Mouse (Mus musculus) ES-E14 (cell line): ENCODE measurements around the gene Cpvl. TPM values are rescaled to one million over a fixed set of nuclear protein-coding genes. Genes with fewer than 3 reads are reported as not detected.

Experiments used
- DNase-seq: peaks from one replicate; pipeline ENCODE4 v3.0.0-alpha.2; 2013; ENCODE audit warnings: low read depth, low spot score
- H3K27ac ChIP-seq: 2 replicates; pipeline ENCODE4 v1.5.1; 2012; ENCODE audit warnings: low read depth, mild to moderate bottlenecking, low read length, moderate library complexity, mixed read lengths; ENCODE audit not compliant: poor library complexity, insufficient read depth, severe bottlenecking
- H3K36me3 ChIP-seq: 2 replicates; pipeline ENCODE4 v1.6.1; 2012; ENCODE audit warnings: mild to moderate bottlenecking, low read length, moderate library complexity, mixed read lengths; ENCODE audit not compliant: control insufficient read depth, poor library complexity, insufficient read depth, severe bottlenecking
- H3K4me1 ChIP-seq, 2 experiments: fragments of 150-350 bp in 1 of 2; sonication (generic) in 1 of 2; 2 replicates each; pipeline ENCODE4 v1.6.1; 2012; ENCODE audit warnings: low read length in 2 of 2, mild to moderate bottlenecking in 1 of 2, mixed read lengths in 1 of 2; ENCODE audit not compliant: control insufficient read depth in 2 of 2, insufficient read depth in 2 of 2, poor library complexity in 1 of 2
- H3K4me3 ChIP-seq, 2 experiments: fragments of 150-350 bp in 1 of 2; sonication (generic) in 1 of 2; 2 replicates each; pipeline ENCODE4 v1.5.1; 2012; ENCODE audit warnings: low read length in 2 of 2, low read depth in 1 of 2, mild to moderate bottlenecking in 1 of 2, mixed read lengths in 1 of 2; ENCODE audit not compliant: insufficient read depth in 1 of 2, poor library complexity in 1 of 2, severe bottlenecking in 1 of 2
- H3K9ac ChIP-seq: 2 replicates; pipeline ENCODE4 v1.6.1; 2012; ENCODE audit warnings: low read depth, mild to moderate bottlenecking, low read length, mixed read lengths; ENCODE audit not compliant: poor library complexity, insufficient read depth, severe bottlenecking
- H3K9me3 ChIP-seq: fragments of 150-350 bp; sonication (generic); 2 replicates; pipeline ENCODE4 v1.6.1; 2012; ENCODE audit warnings: low read depth, mild to moderate bottlenecking, low read length; ENCODE audit not compliant: control insufficient read depth, insufficient read depth
- CHD2 ChIP-seq: IDR thresholded peaks from 2 replicates; pipeline ENCODE4 v1.6.1; 2014; ENCODE audit warnings: mild to moderate bottlenecking, low read depth, low read length, inconsistent platforms
- HCFC1 ChIP-seq: IDR thresholded peaks from 2 replicates; pipeline ENCODE4 v1.6.1; 2012; ENCODE audit warnings: low read length, inconsistent platforms, borderline replicate concordance; ENCODE audit not compliant: insufficient read depth
- MAFK ChIP-seq: IDR thresholded peaks from 2 replicates; pipeline ENCODE4 v1.6.1; 2014; ENCODE audit warnings: mild to moderate bottlenecking, low read depth, low read length, inconsistent platforms; ENCODE audit not compliant: insufficient read depth
- ZC3H11A ChIP-seq: IDR thresholded peaks from 2 replicates; pipeline ENCODE4 v1.6.1; 2012; ENCODE audit warnings: low read depth, mild to moderate bottlenecking, inconsistent platforms, low read length, borderline replicate concordance
- ZNF384 ChIP-seq: IDR thresholded peaks from 2 replicates; pipeline ENCODE4 v1.6.1; 2012; ENCODE audit warnings: low read depth, low read length, inconsistent platforms
- in situ Hi-C, 2 experiments: fragments of 600-800 bp; cut with MboI; formaldehyde crosslinking; loops; one replicate each; pipeline ENCODE4 v1.15.1; 2025; ENCODE audit warnings: low sequenced_read_pairs in 2 of 2, inconsistent platforms in 1 of 2; ENCODE audit not compliant: unreplicated experiment in 2 of 2
- total RNA-seq: library from RNA; depleted of rRNA; stranded (reverse); fragments of 300-350 nt; gene quantifications from 2 replicates; pipeline ENCODE4 v1.2.3, GENCODE M21; 2012

Gene Cpvl
- total RNA-seq, 1 experiment: 0.40 TPM

DNA sequence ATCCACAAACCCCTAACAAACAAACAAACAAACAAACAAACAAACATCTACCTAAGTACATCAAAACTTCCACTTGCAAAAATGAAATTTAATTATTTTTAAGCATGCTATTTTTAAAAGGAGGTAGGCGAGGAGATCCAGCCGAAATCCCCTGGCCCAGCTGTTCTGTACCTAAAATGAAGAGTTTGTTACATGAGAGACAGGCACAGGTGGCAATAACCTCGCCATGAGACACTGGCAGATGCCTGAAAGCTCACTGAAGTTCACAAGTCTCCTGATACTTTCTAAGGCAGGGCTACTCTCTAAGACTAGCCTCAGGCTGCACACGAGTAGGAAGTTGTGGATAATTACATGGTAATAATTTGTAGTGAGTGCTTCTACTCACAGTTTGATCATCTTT lies 26.8 kb upstream of the Cpvl start:
- no peaks in the 10 kb centered on the region for H3K9me3 ChIP-seq
- TF ChIP-seq ZNF384 (no peak), HCFC1 (no peak), MAFK (no peak), ZC3H11A (no peak), CHD2 (no peak)
- H3K4me3 ChIP-seq: no peak overlapping the region
- H3K4me1 ChIP-seq: no peaks in the 10 kb centered on the region
- H3K27ac ChIP-seq: no peak overlapping the region
- H3K36me3 ChIP-seq: no peaks in the 10 kb centered on the region
- in situ Hi-C loops: no loop called here
- no peak overlapping the region for H3K9ac ChIP-seq
- no peak for DNase-seq

DNA sequence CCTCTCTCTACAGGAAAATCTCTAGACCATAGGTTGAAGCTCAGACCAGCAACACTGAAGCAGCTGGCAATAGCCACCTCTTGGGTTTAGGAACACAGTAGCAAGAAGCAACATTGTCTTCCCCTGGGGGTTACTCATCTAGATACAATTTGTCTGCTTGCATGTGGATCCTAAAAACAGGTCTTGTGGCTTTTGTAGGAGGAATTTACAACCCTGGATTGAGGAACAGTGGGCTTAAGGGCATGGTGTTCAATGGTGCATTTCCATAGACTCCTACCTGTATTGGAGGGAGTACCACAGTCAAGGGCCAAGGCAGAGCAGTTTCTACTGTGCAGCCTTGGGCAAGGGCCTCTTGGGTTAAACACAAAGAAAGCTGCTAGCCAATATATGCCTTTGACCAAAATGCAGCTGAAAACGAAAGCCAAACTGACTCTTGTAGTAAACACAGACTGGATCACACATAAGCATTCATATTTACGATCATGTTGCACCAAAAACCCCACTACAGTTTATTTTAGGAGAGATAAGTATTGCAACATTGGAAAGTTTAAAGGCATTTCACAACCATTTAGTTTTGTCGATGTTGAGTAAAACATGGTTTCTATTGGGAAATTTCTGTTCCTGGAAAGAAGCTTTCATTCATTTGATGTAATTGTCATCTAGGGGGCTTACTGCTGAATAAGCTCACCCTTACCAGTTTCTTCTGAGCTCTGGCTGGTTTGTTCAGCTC lies 17.9 kb upstream of the Cpvl start:
- H3K9ac ChIP-seq: no peak overlapping the region
- no peak for DNase-seq
- no peak overlapping the region for H3K4me3 ChIP-seq
- H3K9me3 ChIP-seq: no peaks in the 10 kb centered on the region
- H3K27ac ChIP-seq: no peak overlapping the region
- no peaks in the 10 kb centered on the region for H3K4me1 ChIP-seq
- no peak for TF ChIP-seq ZC3H11A
- TF ChIP-seq ZNF384: no peak
- no peak for TF ChIP-seq HCFC1
- no peak for TF ChIP-seq CHD2
- no peak for TF ChIP-seq MAFK
- H3K36me3 ChIP-seq: no peaks in the 10 kb centered on the region
- in situ Hi-C loops: no loop called here

DNA sequence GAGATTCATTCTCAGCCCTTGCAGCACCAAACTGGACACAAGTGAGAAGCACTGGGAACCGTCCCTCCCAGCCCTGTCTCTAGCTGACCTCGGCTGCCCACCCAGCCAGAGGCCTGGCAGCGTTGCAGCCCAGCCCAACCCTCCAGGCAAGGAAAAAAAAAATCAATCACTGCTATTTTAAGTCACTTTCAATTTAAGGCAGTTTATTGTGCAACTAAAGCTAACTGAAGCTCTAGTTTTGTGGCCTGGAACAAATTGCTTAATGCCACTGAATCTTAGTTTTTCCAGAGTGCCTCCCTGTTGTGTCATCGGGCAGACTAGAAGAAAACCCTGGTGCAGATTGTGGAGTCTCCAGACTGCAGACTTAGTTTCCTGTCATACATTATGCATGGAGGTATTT lies 17.0 kb upstream of the Cpvl start:
- Histone ChIP-seq H3K27ac (no peak overlapping the region), H3K9me3 (no peaks in the 10 kb centered on the region), H3K36me3 (no peaks in the 10 kb centered on the region), H3K4me3 (no peak overlapping the region), H3K4me1 (no peaks in the 10 kb centered on the region), H3K9ac (no peak overlapping the region)
- TF ChIP-seq MAFK (no peak), ZC3H11A (no peak), ZNF384 (no peak), HCFC1 (no peak), CHD2 (no peak)
- no peak for DNase-seq
- in situ Hi-C loops: no loop called here

DNA sequence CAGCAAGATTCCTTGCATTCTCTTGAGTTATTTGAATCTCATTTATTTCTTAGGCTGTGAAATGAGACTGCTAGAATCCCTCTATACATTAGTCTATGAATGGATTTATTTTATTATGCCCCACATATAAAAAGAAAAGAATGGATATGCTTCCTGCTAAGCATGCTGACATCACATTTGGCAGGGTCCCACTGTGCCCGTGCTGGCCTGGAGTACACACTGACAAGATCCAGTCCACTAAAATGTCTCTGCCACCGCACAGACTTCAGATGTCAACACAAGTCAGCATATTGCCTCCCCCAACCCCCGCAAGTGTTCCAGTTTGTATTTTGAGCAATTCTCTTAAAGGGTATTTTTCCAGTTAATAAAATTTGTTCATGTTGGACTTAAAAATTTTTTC lies 13.9 kb upstream of the Cpvl start:
- H3K9me3 ChIP-seq: no peaks in the 10 kb centered on the region
- H3K4me3 ChIP-seq: no peak overlapping the region
- no peaks in the 10 kb centered on the region for H3K36me3 ChIP-seq
- no peak for TF ChIP-seq HCFC1
- TF ChIP-seq ZC3H11A: no peak
- TF ChIP-seq CHD2: no peak
- no peak for TF ChIP-seq MAFK
- TF ChIP-seq ZNF384: no peak
- in situ Hi-C loops: no loop called here
- H3K9ac ChIP-seq: no peak overlapping the region
- no peaks in the 10 kb centered on the region for H3K4me1 ChIP-seq
- DNase-seq: no peak
- no peak overlapping the region for H3K27ac ChIP-seq

DNA sequence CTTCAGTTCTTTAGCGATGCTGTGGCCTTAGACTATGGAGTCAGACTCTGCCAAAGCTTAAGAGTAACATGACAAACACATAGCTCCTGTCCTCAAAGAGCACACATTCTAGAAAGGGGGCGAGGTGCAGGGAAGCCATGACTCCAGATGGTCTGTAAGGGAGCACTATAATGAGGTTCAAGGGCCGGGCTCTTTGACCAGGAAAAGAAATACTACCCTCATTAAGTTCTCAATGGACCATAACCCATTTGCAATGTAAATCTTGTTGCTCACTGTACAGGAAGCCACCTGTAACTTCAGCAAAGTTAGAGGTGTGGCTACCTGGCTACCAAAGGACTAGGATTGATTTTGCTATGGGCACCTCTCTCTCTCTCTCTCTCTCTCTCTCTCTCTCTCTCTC lies 8.8 kb upstream of the Cpvl start:
- Histone ChIP-seq H3K4me1 (0 out of 4 replicates have a peak, but pooled peaks cover 0 to 4% of the 10 kb centered on the region in 2 experiments), H3K4me3 (no peak overlapping the region), H3K9me3 (no peaks in the 10 kb centered on the region), H3K9ac (no peak overlapping the region), H3K27ac (no peak overlapping the region), H3K36me3 (no peaks in the 10 kb centered on the region)
- TF ChIP-seq CHD2: no peak
- no peak for TF ChIP-seq HCFC1
- DNase-seq: no peak
- in situ Hi-C loops: no loop called here
